Mouse (Mus musculus) layer of hippocampus, postnatal 10 days (tissue): ENCODE results near the gene C2. TPM values are rescaled to one million over a fixed set of nuclear protein-coding genes. Genes with fewer than 3 reads are reported as not detected.

Experiments
- DNase-seq, 2 experiments: peaks; one replicate each; pipeline ENCODE4 v3.0.0; 2021; ENCODE audit warnings: low spot score in 2 of 2
- long read RNA-seq: library from polyadenylated mRNA; stranded (forward); transcript quantifications from one replicate; pipeline ENCODE4 v2.0.0, GENCODE M21; 2023
- total RNA-seq, 2 experiments: library from RNA; stranded (reverse); gene quantifications; 2 replicates each; pipeline ENCODE4 v1.2.3; 2021

C2 gene
- total RNA-seq = 1 to 10 TPM; 1.3 to 1.4 TPM
- long read RNA-seq, partial matches to known transcripts = 0 of 2 reads
- long read RNA-seq, other reads (novel, unspliced or antisense) = 1 of 2 reads

DNA sequence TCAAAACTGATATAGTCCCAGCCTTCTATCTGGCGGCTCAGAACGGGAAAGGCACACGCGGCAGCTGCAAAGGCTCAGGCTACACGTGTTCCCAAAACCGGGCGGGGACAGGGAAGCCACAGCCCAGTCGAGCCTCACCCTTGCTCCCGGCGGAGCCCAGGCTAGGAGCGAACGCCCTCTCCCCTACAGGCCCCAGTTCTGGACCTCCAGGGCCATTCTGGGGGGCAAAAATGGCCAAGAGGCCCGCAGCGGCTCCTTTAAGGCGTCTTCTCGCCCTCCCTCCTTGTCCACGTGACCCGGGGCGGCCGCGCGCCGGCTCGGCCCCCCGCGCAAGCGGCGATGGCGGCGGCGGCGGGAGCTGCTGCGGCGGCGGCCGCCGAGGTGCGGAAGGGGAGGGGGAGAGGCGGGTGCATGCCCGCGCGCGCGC is at the start of gene C2, which contains the start of gene Ehmt2:
Gene C2, minus strand, starts transcription at position 106 of the 427 bp plus-strand sequence.
Gene Ehmt2, plus strand, starts transcription at position 310 of the 427 bp plus-strand sequence.
- DNase-seq = peak; percentile 81 to 88

DNA sequence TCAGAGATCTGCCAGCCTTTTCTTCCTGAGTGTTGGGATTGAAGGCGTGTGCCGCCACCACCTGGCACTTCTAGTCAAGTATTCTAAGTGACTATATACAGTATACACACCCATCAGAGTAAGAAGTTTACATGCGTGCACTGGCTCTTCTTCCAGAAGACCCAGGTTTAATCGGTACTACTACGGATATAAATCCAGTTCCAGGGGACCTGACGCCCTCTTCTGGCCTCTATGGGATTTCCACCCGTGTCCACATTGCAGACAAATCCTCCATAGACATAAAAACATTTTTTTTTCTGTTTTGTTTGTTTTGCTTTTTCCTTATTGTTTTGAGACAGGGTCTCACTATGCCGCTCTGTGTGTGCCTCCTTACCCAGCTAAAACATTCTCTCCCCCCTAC is 49.5 kb upstream of the C2 start:
- no peak for DNase-seq

GRCm38 (mm10) chr17:34946486-34947140 is 48.5 kb upstream of the C2 start:
- no peak for DNase-seq

GRCm38 (mm10) chr17:34944362-34944761 is 46.3 kb upstream of the C2 start:
- no peak for DNase-seq

GRCm38 (mm10) chr17:34943128-34943815 is 45.2 kb upstream of the C2 start:
- DNase-seq = no peak

DNA sequence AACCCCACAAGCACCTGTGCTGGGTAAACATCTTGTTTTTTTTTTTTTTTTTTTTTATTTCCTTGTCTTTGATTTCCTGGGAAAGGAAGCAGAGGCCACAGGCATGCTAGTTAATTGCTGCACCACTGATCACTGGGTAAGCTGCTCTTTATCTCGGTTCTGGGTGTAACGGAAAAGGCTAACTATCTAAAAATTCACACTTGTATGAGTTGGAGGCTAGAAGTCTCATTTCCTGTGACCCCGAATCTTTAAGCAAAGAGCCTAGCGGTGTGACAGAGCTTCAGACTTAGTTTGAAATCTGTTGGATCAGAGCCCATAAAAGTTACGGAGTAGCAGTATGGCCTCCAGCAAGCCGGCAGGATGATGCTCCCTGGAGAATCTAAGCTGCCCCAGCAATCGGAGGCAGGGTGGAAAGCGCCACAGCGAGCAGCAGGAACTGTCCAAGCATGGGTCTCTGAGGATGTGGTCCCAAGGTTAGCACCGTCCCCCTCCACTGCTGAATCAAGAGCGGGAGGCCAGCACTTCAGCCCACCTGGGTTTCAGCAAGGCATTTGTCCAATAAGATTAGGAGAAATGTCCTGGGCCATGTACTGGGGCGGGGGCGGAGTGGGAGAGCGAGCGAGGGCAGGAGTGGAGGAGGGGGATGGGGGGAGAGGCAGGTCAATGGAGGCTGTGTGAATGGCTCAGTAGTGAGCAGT is 43.4 kb upstream of the C2 start:
- no peak for DNase-seq

- DNase-seq = no peak
These were observed 40.0 kb upstream of the C2 start for GRCm38 (mm10) chr17:34937960-34938505.

- no peak for DNase-seq
These were observed 36.8 kb upstream of the C2 start for GRCm38 (mm10) chr17:34934830-34935229.

- no peak for DNase-seq
These were observed 36.0 kb upstream of the C2 start for GRCm38 (mm10) chr17:34934031-34934430.

DNA sequence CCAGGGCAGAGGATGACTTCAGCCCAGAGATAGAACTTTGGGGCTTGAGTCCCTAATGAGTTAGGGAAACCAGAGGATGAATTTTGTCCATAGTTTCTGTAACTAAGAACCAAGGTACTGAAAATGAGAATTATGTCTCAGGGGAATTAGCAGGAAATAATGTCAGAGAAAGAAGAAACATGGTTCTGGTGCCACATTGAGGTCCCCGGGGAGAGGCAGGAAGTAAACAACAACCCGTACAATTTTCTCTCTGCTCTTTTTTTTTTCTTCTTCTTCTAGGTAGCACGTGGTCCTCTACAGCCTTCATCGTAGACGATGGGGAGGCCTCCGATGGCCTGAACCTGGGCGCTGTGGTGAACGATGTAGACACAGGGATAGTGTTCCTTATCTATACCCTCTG is 34.2 kb upstream of the C2 start:
- DNase-seq = no peak

GRCm38 (mm10) chr17:34931735-34932098 is 33.7 kb upstream of the C2 start:
- DNase-seq = peak in 1 of 2 experiments; percentile 34

- peak; percentile 98 for DNase-seq
These were observed 33.1 kb upstream of the C2 start, which contains the start of gene Neu1 for GRCm38 (mm10) chr17:34931061-34931734. Gene Neu1, plus strand, starts transcription at chr17:34931253.

DNA sequence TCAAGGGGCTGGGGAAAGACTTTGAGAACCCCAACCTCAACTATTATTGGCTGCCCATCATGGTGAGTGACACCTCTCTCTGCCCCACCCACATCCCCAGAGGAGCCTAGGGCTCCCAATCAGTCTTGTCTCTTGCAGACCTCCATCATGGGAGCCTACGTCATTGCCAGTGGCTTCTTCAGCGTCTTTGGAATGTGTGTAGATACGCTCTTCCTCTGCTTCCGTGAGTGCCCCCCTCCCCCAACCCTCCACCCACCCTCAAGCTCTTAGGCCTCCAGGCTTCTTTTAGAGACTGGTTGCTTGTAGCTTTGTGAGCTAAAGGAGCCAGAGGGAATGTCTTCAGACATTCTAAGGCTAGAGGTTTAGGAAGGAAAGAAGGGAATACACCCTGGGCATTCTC is 30.8 kb upstream of the C2 start:
- DNase-seq = no peak

DNA sequence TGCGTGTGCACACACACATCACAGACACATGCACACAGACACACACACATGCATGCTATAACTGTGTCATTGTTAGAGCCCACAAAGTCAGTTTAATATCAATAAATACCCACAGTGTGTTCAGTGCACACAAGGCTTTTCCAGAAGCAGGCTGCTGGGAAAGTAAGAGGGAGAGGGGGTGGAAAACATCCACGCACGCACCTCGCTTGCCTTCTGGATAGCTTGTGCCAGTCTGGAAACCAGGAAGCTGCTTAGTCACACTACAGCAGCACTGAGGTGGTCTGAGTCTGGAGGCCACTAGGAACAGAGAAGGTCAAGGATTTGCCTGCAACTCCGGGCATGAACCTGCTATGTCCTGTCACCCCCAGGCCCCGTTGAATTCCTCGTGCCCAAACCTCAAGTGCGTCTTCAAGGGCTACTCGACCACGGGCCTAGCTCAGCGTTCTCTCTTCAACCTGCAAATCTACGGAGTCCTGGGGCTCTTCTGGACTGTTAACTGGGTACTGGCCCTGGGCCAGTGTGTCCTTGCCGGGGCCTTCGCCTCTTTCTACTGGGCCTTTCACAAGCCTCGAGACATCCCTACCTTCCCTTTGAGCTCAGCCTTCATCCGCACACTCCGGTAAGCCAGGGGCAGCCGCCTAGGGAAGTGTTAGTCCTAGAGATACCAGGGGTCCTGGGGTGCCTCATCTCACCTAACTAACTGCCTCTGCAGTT is 29.4 kb upstream of the C2 start:
- DNase-seq = no peak

DNA sequence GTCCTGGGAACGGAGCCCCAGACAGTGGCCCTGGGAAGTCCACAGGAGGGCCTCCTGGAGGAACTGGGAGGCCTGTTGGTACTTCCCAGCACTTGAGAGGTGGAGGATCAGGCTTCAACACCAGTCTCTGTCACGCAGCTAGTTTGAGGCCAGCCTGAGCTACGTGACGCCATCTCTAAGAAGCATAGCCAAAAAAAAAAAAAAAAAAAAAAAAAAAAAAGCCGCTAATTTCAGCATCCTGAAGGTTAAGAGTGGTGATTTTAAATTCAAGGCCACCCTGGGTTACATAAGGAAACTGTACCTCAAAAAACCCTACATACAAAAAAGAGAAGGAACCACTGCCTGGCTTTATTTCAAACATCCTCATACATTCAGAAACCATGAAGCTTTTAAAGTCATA is 26.2 kb upstream of the C2 start:
- DNase-seq = no peak

GRCm38 (mm10) chr17:34922939-34923338 is 24.9 kb upstream of the C2 start:
- DNase-seq = no peak

- no peak for DNase-seq
These were observed 19.1 kb upstream of the C2 start for GRCm38 (mm10) chr17:34917188-34917587.

GRCm38 (mm10) chr17:34916316-34916715 is 18.3 kb upstream of the C2 start:
- no peak for DNase-seq

- no peak for DNase-seq
These were observed 17.4 kb upstream of the C2 start for GRCm38 (mm10) chr17:34915410-34915831.

GRCm38 (mm10) chr17:34913930-34914665 is 16.0 kb upstream of the C2 start, which contains the start of gene Slc44a4:
Gene Slc44a4, plus strand, starts transcription at chr17:34914466.
- DNase-seq = no peak
